Mouse (Mus musculus) testis, adult 2 months (tissue): Measurements from ENCODE around the gene Ccdc90b. TPM values are rescaled to one million over a fixed set of nuclear protein-coding genes. Genes with fewer than 3 reads are reported as not detected.
A peak's percentile ranks its signal among the peaks of the same experiment; 100 is the strongest.

Source experiments
- H3K27ac ChIP-seq: fragments of 200-500 bp; 2 replicates; pipeline ENCODE4 v1.5.1; 2012; ENCODE audit warnings: low read depth, low read length; ENCODE audit not compliant: control insufficient read depth, insufficient read depth
- H3K27me3 ChIP-seq: fragments of 200-500 bp; 2 replicates; pipeline ENCODE4 v1.6.1; 2012; ENCODE audit warnings: mild to moderate bottlenecking, low read length, moderate library complexity; ENCODE audit not compliant: control insufficient read depth, insufficient read depth
- H3K36me3 ChIP-seq: fragments of 200-500 bp; 2 replicates; pipeline ENCODE4 v1.6.1; 2012; ENCODE audit warnings: mild to moderate bottlenecking, low read length; ENCODE audit not compliant: control insufficient read depth, insufficient read depth
- H3K4me1 ChIP-seq: fragments of 200-500 bp; 2 replicates; pipeline ENCODE4 v1.6.1; 2012; ENCODE audit warnings: low read length; ENCODE audit not compliant: control insufficient read depth, insufficient read depth
- H3K4me3 ChIP-seq: fragments of 200-500 bp; 2 replicates; pipeline ENCODE4 v1.5.1; 2012; ENCODE audit warnings: low read depth, mild to moderate bottlenecking, low read length, moderate library complexity, mixed read lengths; ENCODE audit not compliant: control insufficient read depth
- CTCF ChIP-seq: fragments of 200-500 bp; IDR thresholded peaks from 2 replicates; pipeline ENCODE4 v1.5.1; 2012; ENCODE audit warnings: low read depth, mild to moderate bottlenecking, inconsistent platforms, low read length, moderate library complexity; ENCODE audit not compliant: control insufficient read depth, insufficient read depth, insufficient replicate concordance
- POLR2A ChIP-seq: fragments of 200-500 bp; IDR thresholded peaks from 2 replicates; pipeline ENCODE4 v1.6.1; 2012; ENCODE audit warnings: low read depth, mild to moderate bottlenecking, inconsistent platforms, low read length, moderate library complexity; ENCODE audit not compliant: control insufficient read depth
- polyA plus RNA-seq: library from polyadenylated mRNA; depleted of rRNA; stranded (reverse); fragments of >200 nt; gene quantifications from 2 replicates; pipeline ENCODE4 v1.2.3, GENCODE M21; 2012; rRNA removed

Ccdc90b gene
- polyA plus RNA-seq, result 6.0 and 7.2 TPM in 2 replicates

DNA sequence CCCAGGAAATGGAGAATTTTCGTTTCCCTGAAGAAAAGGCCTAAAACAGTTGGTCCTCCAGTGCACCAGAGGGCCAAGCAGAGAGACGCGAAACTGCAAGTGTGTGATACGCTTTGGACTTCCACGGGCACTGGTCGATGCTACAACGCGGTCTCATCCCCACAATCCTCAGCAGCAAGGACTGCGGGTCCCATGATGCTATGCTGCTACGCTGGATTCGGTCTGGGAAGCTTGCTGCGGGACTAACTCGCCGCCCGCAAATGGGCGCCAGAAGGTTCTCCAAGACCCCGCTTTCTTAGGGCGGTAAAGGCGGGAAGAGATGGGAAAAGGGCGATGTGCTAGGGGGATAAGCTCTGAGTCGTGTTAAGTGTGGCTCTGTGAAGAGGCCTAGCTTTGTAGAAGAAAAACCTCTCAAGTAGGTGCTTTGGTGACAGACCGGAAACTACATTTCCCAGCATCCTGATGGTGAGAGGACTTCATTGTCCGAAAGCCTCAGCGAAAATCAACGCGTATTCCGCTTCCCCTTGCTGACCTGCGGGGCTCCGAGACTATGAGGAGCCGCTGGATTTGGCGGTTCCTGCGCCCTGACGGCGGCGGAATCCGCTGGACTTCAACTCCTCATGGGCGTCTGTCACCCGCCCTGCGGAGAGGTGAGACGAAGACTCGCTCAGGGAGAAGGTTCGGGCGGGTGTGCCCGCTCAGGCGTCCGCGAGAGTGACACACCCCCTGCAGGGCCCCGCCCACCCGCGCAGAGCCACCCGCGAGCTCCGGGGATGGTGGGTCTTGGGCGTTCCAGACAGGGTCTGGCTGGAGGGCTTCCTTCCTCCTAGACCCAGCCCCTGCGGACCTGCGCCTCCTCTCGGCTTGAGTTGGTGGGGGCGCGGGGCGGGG lies at the start of gene Ccdc90b:
Gene Ccdc90b, plus strand, starts transcription at position 164 of the 891 bp plus-strand sequence.
- Histone ChIP-seq H3K4me3 (peak within 1 kb of the TSS; percentile 88), H3K27me3 (no peaks in the 10 kb centered on the region), H3K27ac (peak within 1 kb of the TSS; percentile 83), H3K4me1 (peaks cover 2% of the 10 kb centered on the region; the same call in 1 of the 2 replicates), H3K36me3 (no peaks in the 10 kb centered on the region)
- TF ChIP-seq POLR2A (peak; percentile 83), CTCF (peak; percentile 48; the same call in 1 of the 2 replicates)

DNA sequence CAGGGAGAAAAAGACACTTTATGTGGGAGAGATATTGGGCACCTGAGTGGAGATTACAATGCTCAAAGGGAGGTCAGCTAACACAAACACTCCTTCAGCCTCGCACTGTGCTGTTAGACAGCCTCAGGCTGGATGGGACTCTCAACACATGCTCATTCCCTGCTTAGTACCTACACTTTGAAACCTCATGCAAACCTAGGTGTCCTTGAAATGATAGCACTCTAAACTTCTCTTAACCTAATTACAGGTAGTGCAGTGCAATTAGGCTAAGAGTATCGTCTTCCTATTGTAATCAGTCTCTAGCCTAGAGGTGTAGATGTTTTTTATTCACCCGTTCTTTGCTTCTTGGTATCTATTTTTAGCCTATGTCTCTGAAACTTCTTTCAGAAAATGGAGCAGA lies 40.6 kb upstream of the Ccdc90b start:
- Histone ChIP-seq H3K4me3 (no peak overlapping the region), H3K4me1 (no peaks in the 10 kb centered on the region), H3K36me3 (no peaks in the 10 kb centered on the region), H3K27me3 (no peaks in the 10 kb centered on the region), H3K27ac (no peak overlapping the region)
- no peak for TF ChIP-seq POLR2A

- H3K36me3 ChIP-seq, result no peaks in the 10 kb centered on the region
- no peaks in the 10 kb centered on the region for H3K4me1 ChIP-seq
- no peak for TF ChIP-seq POLR2A
- no peak for TF ChIP-seq CTCF
Measured at GRCm38 (mm10) chr7:92520820-92521219, 40.1 kb upstream of the Ccdc90b start.

DNA sequence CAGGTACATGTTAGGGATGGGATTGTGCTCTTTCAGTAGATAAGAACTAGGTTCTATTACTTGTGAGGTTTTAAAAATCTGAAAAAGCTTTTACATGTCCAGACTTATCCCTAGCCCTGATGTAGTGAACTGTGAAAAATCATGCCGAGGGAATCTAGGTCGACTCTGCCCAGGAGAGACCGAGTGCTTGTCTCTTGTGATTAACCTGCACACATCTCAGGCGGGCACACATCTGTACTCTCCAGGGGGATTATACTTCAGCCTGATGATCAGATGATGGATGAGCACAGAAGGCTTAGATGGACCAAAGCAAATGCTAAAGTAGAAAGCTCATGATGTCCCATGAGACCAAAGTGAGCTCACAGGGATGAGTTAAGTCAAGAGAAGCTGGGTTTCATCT lies 31.7 kb upstream of the Ccdc90b start:
- Histone ChIP-seq H3K36me3 (no peaks in the 10 kb centered on the region), H3K4me3 (no peak overlapping the region), H3K4me1 (no peaks in the 10 kb centered on the region), H3K27ac (no peak overlapping the region), H3K27me3 (no peaks in the 10 kb centered on the region)
- TF ChIP-seq CTCF (no peak), POLR2A (no peak)

More at GRCm38 (mm10) chr7:92520820-92521219, 40.1 kb upstream of the Ccdc90b start:
- Histone ChIP-seq H3K27ac (no peak overlapping the region), H3K27me3 (no peaks in the 10 kb centered on the region), H3K4me3 (no peak overlapping the region)

GRCm38 (mm10) chr7:92532351-92533036 lies 28.5 kb upstream of the Ccdc90b start:
- no peak overlapping the region for H3K4me3 ChIP-seq
- H3K36me3 ChIP-seq, result no peaks in the 10 kb centered on the region
- TF ChIP-seq POLR2A (no peak), CTCF (no peak)
- no peak overlapping the region for H3K27ac ChIP-seq
- H3K4me1 ChIP-seq, result no peaks in the 10 kb centered on the region
- H3K27me3 ChIP-seq, result no peaks in the 10 kb centered on the region

DNA sequence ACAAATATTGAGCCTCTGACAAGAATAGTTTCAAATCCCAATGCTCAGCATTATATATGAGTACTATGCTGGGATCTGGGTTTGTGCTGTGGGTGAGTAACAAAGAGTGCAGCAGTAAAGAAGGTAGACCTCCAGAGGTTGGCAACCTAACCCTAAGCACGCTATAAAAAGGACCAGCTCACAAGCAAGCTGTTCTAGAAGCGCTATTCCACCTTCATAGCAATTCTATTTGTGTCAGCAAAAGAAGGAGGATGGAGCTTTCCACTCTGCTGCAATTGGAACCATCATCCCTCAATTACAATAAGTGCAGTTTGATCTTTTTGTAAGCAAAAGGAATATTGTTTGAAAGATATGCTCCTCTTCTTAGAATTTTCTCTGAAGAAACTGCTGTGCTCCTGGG lies 14.2 kb upstream of the Ccdc90b start:
- no peaks in the 10 kb centered on the region for H3K36me3 ChIP-seq
- H3K4me1 ChIP-seq, result no peaks in the 10 kb centered on the region
- TF ChIP-seq POLR2A (no peak), CTCF (no peak)
- no peaks in the 10 kb centered on the region for H3K27me3 ChIP-seq
- no peak overlapping the region for H3K27ac ChIP-seq
- H3K4me3 ChIP-seq, result no peak overlapping the region

DNA sequence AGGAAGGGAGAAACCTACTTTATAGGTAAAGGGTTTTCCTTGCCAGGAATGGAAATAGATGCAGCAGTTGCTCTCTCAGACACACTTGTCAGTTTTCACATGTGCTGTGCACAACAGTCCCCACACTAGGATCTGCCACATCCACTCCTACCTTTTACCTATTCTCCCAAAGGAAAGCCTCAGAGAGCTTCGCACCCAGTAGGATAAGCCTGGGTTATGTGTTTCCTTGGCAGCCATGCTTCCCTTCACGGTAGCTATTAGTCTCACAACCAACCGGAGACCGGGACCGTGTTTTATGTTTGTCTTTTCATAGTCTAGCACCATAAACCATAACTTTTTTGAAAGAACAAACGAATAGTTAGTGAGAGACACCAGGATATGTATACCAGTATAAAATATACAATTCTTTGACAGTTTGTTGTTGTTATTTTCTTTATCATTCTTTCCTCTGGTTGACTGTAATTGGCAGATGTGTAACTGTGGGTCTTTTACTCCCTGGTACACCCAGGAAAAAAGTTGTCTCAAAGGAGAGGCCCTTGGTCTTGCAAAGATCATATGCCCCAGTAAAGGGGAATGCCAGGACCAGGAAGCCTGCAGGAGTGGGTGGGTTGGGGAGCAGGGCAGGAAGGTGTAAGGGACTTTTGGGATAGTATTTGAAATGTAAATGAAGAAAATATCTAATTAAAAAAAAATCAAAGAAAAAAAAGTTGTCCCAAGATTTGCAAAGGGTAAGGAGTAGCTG lies 10.5 kb upstream of the Ccdc90b start:
- Histone ChIP-seq H3K36me3 (no peaks in the 10 kb centered on the region), H3K27me3 (no peaks in the 10 kb centered on the region), H3K4me3 (no peak overlapping the region), H3K27ac (no peak overlapping the region), H3K4me1 (no peaks in the 10 kb centered on the region)
- TF ChIP-seq POLR2A, result no peak
- no peak for TF ChIP-seq CTCF

DNA sequence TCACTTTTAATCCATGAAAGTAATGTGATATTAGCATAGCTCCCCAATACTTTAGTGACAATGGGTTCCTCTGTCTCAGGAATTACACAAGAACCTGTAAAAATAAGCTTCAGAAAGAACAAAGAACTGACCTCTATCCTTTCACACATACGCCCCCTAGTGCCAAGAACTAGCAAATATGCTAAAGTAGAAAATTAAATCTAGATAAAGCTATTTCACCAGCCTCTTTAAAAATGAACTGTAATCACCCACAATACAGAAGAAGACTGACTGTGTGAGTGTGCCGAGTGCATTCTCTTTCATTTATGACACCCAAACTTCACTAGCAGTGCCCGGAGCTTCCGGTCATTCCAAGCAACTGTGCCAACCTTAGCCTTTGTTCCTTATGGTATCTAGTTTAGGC lies 10.0 kb upstream of the Ccdc90b start:
- TF ChIP-seq CTCF, result no peak
- TF ChIP-seq POLR2A, result no peak
- no peaks in the 10 kb centered on the region for H3K27me3 ChIP-seq
- H3K4me3 ChIP-seq, result no peak overlapping the region
- no peaks in the 10 kb centered on the region for H3K4me1 ChIP-seq
- H3K27ac ChIP-seq, result no peak overlapping the region
- H3K36me3 ChIP-seq, result no peaks in the 10 kb centered on the region
